Mouse (Mus musculus) cortical plate, adult 2 months (tissue): ENCODE measurements around the gene Clip3. TPM values are rescaled to one million over a fixed set of nuclear protein-coding genes. Genes with fewer than 3 reads are reported as not detected.
A peak's percentile ranks its signal among the peaks of the same experiment; 100 is the strongest.

Experiments used
- H3K27ac ChIP-seq: fragments of 200-500 bp; 2 replicates; pipeline ENCODE4 v1.5.1; 2012; ENCODE audit warnings: low read length, control low read depth, inconsistent platforms; ENCODE audit not compliant: insufficient read depth
- H3K4me1 ChIP-seq: fragments of 200-500 bp; 2 replicates; pipeline ENCODE4 v1.6.1; 2011; ENCODE audit warnings: low read length; ENCODE audit not compliant: control insufficient read depth, insufficient read depth
- H3K4me3 ChIP-seq: fragments of 200-500 bp; 2 replicates; pipeline ENCODE4 v1.5.1; 2011; ENCODE audit warnings: mild to moderate bottlenecking, low read length, control low read depth; ENCODE audit not compliant: insufficient read depth
- CTCF ChIP-seq: fragments of 200-500 bp; IDR thresholded peaks from 2 replicates; pipeline ENCODE4 v1.5.1; 2011; ENCODE audit warnings: mild to moderate bottlenecking, control low read depth, low read length; ENCODE audit not compliant: insufficient read depth; ENCODE audit errors: extremely low read depth
- POLR2A ChIP-seq: fragments of 200-500 bp; IDR thresholded peaks from 2 replicates; pipeline ENCODE4 v1.6.1; 2011; ENCODE audit warnings: mild to moderate bottlenecking, low read length, control low read depth; ENCODE audit not compliant: insufficient read depth; ENCODE audit errors: extremely low read depth
- polyA plus RNA-seq: library from polyadenylated mRNA; depleted of rRNA; stranded (reverse); fragments of >200 nt; gene quantifications from 2 replicates; pipeline ENCODE4 v1.2.3, GENCODE M21; 2012

Clip3 gene
- polyA plus RNA-seq, 1 experiment, result 458 TPM

GRCm38 (mm10) chr7:30323795-30324194 is 32.3 kb downstream of the Clip3 start, which contains the start of gene Sdhaf1:
TSS of gene Sdhaf1 (minus strand) at chr7:30323895.
- Histone ChIP-seq H3K27ac (peak within 1 kb of the TSS; percentile 18; the same call in 1 of the 2 replicates), H3K4me1 (peaks cover 1% of the 10 kb centered on the region), H3K4me3 (peak within 1 kb of the TSS; percentile 48; the same call in 1 of the 2 replicates)
- TF ChIP-seq CTCF (no peak), POLR2A (no peak)

GRCm38 (mm10) chr7:30324300-30324944 is 32.9 kb downstream of the Clip3 start:
- no peak for TF ChIP-seq POLR2A
- TF ChIP-seq CTCF, result no peak
- Histone ChIP-seq H3K4me3 (no peak overlapping the region), H3K27ac (peak overlapping the region; percentile 18; the same call in 1 of the 2 replicates), H3K4me1 (peaks cover 1% of the 10 kb centered on the region)

GRCm38 (mm10) chr7:30325364-30325763 is 33.8 kb downstream of the Clip3 start:
- TF ChIP-seq CTCF (peak; percentile 48; the same call in 1 of the 2 replicates), POLR2A (no peak)
- H3K4me1 ChIP-seq, result peaks cover 1% of the 10 kb centered on the region
- no peak overlapping the region for H3K4me3 ChIP-seq
- H3K27ac ChIP-seq, result no peak overlapping the region

GRCm38 (mm10) chr7:30326427-30326826 is 34.9 kb downstream of the Clip3 start:
- H3K27ac ChIP-seq, result no peak overlapping the region
- no peak overlapping the region for H3K4me3 ChIP-seq
- no peak for TF ChIP-seq CTCF
- no peak for TF ChIP-seq POLR2A
- peaks cover 1% of the 10 kb centered on the region for H3K4me1 ChIP-seq

GRCm38 (mm10) chr7:30327140-30327539 is 35.6 kb downstream of the Clip3 start:
- Histone ChIP-seq H3K4me3 (no peak overlapping the region), H3K27ac (no peak overlapping the region), H3K4me1 (peaks cover 1% of the 10 kb centered on the region)
- TF ChIP-seq POLR2A, result no peak
- no peak for TF ChIP-seq CTCF

GRCm38 (mm10) chr7:30328379-30328778 is 36.9 kb downstream of the Clip3 start:
- Histone ChIP-seq H3K4me3 (no peak overlapping the region), H3K27ac (no peak overlapping the region), H3K4me1 (peaks cover 2% of the 10 kb centered on the region)
- TF ChIP-seq CTCF (no peak), POLR2A (no peak)

- H3K4me3 ChIP-seq, result peak overlapping the region; percentile 34
- TF ChIP-seq POLR2A, result peak; percentile 78
- TF ChIP-seq CTCF, result peak; percentile 90
- peaks cover 5% of the 10 kb centered on the region for H3K4me1 ChIP-seq
- peak overlapping the region; percentile 58; the same call in 1 of the 2 replicates for H3K27ac ChIP-seq
Measured at GRCm38 (mm10) chr7:30331887-30332286, 40.4 kb downstream of the Clip3 start.

GRCm38 (mm10) chr7:30332622-30333259 is 41.2 kb downstream of the Clip3 start:
- Histone ChIP-seq H3K27ac (no peak overlapping the region), H3K4me1 (peaks cover 5% of the 10 kb centered on the region), H3K4me3 (peak overlapping the region; percentile 34; the same call in 1 of the 2 replicates)
- TF ChIP-seq POLR2A (no peak), CTCF (no peak)

GRCm38 (mm10) chr7:30333436-30333835 is 41.9 kb downstream of the Clip3 start:
- no peak for TF ChIP-seq CTCF
- no peak for TF ChIP-seq POLR2A

GRCm38 (mm10) chr7:30334563-30334962 is 43.0 kb downstream of the Clip3 start:
- Histone ChIP-seq H3K4me3 (no peak overlapping the region), H3K4me1 (peaks cover 5% of the 10 kb centered on the region), H3K27ac (no peak overlapping the region)
- no peak for TF ChIP-seq CTCF
- no peak for TF ChIP-seq POLR2A

More at GRCm38 (mm10) chr7:30333436-30333835, 41.9 kb downstream of the Clip3 start:
- H3K27ac ChIP-seq, result peak overlapping the region; percentile 47; the same call in 1 of the 2 replicates
- no peak overlapping the region for H3K4me3 ChIP-seq
- H3K4me1 ChIP-seq, result peaks cover 5% of the 10 kb centered on the region
